Mouse (Mus musculus) retina, postnatal 7 days (tissue): ENCODE results near the gene Dsn1.

Experiments used
- DNase-seq: peaks from one replicate; pipeline ENCODE4 v3.0.0-alpha.2; 2012; ENCODE audit warnings: low read depth, low spot score

Gene Dsn1

DNA sequence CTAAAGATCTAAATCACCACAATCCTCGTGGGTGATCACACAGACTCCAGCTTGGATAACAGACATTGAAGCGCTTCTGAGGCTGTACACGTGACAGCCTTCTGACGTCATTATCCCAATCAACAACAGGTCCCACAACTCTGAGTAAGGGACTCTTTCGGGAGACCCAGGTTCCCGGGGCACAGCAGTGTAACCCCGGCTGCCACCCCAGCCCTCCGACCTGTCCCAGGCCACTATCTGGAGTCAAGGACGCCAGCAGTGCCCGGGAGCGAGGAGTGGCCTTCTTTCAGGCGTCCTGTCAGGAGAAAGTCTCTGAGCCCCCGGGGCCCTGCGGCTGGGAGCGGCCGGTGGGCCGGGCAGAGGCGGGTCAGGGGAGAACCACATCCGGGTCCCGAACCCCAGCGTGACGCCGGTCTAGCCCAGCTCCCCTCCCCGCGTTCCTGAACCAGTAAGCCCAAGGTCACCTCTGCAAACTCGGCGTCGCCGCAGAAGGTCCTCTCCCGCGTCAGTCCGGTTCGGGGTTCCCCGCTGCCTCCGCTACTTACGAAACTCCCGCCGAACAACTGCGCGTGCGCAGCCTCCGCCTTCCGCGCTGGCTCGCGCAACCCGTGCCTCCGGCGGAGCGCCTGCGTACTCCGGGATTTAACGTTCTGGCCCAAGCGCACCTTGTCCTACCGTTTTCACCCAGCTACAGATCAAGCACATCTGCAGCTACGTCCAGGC, at the start of gene Dsn1:
TSS of gene Dsn1 (minus strand) at position 644 of the 723 bp plus-strand sequence.
- DNase-seq, result peak; percentile 76

DNA sequence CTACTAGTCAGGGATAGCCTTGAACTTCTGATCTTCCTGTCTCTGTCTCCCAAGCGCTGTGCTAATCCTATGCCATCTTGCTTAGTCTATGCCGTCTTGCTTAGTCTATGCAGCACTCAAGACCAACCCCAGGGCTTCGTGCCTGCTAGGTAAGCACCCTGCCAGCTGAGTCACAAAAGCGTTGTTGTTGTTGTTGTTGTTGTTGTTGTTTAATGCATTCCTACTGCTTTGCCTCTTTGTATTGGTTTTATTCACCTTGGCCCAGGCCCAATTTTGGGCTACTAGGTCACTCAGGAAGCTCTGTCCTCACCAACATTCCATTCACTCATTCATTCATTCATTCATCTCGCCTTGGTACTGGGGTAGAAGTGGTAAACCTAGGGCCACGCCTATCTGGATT, 48.8 kb upstream of the Dsn1 start:
- no peak for DNase-seq

DNA sequence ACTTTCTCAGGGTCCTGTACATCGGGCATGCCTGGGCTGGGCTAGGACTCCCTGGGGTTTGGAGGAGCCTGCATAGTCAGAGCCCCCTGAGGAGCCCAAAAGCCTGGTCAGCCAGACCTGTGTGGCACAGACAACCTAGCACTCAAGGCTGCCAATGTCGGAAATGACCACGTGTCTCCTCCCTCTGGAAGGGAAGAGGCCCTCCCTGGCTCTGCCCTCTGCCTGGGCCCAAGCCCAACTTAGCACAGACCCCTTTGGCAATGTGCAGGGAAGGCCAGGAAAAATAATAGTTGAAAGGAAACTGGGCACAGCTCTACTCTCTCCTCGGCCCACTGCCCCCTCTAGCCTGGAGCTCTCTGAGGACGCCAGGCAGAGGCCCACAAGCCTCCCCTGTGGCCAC, 47.9 kb upstream of the Dsn1 start:
- DNase-seq, result no peak

DNA sequence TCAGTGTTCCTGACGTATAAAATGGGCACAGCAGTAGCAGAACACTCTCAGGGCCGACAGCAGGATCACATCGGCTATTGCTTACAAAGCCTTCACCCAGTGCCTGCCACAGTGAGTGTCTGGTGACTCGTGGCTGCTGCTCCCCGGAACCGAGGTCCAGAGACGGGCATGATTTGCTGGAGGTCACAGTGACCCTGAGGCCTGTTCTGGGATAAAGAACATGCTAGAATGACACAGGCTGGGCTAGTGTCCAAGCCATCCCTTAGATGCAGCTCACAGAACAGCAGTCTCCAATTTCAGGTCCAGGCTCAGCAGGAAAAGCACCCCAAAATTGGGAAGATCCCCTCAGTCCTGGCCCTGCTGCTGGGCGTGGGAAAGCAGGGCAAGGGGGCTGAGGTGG, 47.3 kb upstream of the Dsn1 start:
- no peak for DNase-seq

DNA sequence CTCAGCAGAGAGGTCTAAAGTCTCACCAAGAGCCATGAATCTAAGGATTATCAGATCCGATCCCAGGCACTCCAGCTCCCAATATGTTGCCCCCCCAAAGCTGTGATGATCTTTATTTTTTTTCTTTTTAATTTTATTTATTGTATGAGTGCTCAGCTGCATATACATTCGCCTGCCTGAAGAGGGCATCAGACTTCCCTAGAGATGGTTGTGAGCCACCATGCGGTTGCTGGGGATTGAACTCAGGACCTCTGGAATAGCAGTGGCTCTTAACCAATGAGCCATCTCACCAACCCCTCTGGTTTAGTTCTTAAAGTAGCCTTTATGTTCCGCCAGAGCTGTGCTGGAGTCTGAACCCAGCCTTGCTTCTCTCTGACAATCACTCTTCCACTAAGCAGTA, 46.8 kb upstream of the Dsn1 start:
- DNase-seq, result no peak

DNA sequence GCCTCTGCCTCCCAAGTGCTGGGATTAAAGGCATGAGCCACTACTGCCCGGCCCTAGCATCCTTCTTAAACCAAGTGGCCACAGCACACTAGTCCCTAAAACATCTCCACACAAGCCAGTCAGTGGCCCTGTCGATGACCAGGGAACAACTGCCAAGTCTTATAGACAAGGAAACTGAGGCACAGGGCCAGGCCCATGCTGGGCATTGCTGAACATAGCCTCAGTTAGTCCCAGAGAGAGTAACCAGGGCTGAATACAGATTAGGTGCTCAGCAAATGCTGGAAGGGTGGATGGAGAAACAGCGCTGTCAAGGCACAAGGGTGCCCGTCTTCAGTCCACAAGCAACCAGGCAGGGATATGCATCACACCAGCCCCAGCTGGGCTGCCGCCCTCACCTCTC, 46.2 kb upstream of the Dsn1 start:
- DNase-seq, result no peak

DNA sequence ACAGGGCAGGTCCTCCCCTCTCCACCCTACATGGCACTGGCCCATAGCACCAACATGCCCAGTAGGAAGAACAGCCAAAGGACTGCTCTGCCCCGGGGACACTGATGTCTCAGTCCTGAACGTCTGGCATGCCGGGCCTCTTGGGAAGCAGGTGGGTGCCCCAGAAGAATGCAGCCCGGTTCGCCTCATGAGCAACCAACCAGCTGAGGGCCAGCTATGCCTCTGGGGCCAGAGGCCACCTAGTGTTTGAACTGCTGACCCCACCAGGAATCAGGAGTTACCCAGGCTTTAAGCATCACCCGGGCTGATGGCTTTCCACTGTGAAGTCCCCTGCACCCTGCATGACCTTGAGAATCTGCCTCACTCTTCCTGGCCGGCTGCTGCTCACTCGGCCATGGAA, 45.5 kb upstream of the Dsn1 start:
- DNase-seq, result no peak

DNA sequence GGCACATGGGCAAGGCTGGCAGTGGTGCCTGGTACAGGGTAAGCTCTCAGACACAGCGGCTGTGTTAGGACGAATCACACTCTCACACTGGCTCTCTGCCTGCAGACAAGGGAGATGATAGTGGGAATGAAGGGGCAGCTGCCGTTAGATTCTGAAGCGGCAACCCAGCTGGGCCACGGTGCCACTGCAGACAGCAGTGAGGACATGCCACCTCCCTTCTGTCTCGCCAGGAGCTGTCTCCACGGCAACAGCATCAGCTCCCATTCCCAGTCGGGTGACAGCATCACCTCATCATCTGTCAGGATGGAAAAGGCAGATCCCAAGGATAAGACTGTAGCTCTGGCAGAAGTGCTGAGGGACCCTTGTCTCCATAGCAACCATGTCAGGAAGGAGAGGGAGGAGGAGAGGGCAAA, 42.9 kb upstream of the Dsn1 start:
- DNase-seq, result peak; percentile 40

DNA sequence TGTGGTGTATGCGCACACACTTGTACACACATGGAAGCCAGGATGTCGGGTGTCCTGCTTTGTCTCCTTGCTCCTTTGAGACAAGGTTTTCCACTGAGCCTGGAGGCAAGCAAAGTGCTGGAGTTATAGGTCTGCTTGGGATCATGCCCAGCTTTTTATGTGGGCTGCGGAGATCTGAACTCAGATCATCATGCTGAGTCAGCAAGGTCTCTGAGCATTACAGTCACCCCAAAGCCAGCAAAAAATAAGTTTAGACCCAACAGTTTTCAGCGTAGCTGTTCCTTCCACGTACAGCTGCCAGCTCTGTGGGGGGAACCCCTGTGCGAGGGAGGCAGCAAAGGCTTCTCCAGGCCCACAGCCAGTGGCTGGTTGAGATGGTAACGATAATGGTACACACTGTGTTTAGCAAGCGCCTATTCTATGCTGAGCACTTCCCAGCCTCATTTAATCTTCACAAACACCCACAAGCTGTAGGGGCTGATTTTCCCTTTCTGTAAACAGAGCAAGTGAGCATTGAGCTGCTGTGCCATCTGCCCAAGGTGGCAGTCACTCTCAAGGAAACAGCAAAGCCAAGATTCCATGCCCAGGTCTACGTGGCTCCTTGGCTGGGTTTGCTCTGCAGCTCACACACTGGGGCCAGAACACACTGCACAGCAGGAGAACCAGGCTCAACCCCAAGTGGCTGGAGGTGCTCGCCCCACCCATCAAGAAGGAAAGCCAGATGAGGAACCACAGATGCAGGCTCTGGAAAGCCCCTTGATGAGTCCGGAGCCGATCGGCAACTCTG, 41.6 kb upstream of the Dsn1 start:
- no peak for DNase-seq

DNA sequence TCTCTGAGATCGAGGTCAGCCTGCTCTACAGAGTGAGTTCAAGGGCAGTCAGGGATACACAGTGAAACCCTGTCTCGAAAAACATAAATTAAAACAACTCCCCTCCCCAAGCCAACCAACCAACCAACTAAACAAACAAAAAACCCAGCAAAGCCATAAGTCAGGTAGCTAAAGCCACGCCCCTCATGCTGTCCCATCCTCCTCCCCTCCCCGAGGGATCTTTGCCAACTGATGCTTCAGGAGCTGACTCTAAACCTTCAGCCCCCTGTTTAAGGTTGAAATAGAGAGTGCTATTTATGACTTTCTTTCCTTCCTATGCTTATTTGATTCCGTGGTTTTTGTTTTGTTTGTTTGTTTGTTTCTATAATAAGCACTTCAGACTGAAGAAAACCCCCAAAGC, 40.0 kb upstream of the Dsn1 start:
- DNase-seq, result no peak

DNA sequence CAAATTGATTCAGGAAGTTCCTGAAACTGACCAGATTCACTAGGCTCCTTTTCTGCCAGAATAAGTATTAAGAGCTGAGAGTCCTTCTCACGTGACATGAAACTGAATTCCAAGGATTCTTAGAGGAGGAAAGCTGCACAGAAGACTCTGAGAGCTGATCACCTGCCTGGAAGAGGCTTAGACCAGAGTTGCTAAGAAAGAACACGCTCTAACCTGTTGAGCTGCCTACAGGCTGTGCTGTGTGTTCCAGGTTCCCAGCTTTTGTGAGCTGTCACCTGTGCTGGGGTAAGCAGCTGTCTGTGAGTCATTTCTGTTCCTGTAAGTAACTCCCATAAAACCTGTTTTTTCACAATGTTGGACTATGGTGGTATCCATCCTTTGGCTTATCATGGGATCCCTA, 39.0 kb upstream of the Dsn1 start:
- no peak for DNase-seq

DNA sequence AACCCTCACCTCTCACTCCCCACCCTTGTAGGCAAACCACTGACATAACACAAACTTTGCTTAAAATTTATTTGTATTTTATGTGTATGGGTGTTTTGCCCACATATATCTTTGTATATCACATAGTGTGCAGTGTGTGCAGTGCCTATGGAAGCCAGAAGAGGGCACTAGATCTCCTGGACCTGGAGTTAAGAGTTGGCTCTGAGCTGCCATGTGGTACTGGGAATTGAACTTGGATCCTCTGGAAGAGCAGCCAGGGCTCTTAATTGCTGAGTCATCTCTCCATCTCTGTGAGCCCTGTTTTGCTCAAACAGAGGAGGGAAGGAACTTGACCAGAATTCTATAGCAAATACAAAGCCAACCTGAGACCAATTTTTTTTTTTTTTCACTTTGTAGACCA, 37.0 kb upstream of the Dsn1 start:
- DNase-seq, result peak; percentile 28

DNA sequence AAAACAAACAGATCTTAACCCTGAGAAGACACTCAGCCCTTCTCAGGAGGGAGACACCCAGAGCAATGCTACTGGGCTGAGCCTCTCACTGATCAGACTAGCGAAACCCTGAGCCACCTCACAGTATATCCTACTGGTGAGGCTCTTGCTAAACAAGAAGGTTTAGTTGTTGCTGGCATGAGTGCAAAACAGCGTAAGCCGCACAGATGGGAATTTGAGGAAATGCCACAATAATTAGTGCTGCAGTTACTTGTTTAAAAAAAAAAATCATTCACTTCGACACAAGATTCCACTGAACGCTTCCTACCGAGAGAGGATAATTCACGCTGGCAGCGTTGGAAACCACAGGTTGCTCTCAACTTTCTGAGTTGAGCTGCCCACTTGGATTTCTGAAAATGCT, 36.6 kb upstream of the Dsn1 start:
- DNase-seq, result no peak

DNA sequence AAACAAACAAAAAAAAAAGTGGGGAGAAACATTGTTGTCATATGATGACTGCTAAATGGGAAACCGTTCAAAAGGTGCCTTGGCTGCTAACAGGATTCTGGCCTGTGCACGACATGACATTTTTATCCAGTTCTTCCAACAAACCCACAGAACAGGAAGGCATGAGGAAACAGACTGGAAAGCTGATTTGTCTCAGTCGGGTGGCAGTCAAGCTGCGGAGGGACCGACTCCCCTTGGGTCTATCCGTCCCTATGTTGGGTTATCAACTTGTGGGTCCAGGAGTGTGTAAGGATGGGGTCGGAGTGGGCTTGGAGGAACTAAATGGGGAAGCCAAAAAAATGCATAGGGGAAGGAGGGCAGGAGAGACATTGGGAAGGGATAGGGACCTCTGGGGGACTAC, 34.5 kb upstream of the Dsn1 start:
- DNase-seq, result no peak

DNA sequence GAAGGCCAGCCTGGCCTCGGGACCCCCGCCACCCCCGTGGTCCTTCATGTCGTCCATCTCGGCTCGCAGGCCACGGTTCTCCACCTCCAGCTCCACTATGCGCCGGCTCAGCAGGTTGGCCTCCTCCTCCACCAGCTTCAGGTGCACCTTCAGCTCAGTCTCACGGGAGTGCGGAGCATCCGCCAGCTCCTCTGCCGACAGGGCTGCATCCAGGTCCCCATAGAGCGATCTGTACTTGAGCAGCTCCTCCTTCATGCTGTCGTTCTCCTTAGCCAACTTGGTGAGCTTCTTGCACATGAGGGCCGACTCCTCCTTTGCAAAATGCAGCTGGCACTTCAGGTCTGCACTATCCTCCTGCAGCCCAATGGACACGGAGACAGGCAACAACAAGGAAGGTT, 33.7 kb upstream of the Dsn1 start:
- no peak for DNase-seq

DNA sequence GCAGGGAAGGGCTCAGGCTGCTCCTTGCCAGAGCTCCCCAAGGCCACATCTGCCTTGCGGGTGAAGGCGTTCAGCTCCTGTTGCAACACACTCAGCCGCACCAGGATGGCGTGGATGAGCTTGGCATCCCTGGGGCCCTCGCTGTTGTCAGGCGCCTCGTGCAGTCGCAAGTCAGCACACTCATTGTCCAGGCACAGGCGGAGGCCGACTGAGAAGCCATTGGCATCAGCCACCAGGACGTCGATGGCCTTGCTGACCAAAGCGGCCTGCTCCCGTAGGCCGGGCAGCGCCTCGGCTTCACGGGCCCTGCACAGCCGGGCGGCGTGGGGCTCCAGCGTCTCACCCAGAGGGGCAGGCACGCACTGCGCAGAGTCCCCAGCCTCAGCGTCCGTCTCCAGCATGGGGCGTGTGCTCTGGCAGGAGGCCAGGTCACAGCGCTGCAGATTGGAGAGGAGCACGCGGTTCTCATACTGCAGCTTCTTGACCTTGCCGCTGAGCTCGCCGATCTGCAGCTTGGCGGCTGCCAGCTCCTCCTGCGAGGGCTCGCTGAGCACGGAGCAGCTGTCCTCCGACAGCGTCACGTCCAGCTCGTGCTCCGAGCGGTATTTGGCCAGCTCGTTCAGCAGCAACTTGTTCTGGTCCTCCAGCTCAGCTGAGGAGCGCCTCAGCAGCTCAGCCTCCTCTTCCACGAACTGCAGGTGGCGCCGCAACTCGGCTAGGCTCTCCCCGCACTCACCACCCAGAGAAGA, 33.1 kb upstream of the Dsn1 start:
- no peak for DNase-seq

DNA sequence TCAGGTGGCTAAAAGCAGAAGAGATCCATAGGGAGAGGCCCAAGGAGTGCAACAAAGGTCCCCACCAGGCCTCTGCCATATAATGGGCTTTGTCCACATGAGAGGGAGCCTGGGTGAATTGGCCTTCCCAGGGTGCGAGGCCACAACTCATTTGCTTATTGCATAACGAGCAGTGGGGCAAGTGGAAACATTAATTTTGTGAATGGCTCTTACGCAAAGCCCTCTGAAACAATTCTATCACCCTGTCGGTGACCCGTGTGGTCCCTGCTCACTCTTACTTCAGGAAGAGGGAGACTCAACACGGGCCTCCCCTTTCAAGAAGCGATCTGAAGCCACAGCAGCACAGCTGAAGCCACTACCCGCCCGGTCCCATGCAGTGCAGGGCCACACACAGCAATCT, 30.3 kb upstream of the Dsn1 start:
- no peak for DNase-seq

DNA sequence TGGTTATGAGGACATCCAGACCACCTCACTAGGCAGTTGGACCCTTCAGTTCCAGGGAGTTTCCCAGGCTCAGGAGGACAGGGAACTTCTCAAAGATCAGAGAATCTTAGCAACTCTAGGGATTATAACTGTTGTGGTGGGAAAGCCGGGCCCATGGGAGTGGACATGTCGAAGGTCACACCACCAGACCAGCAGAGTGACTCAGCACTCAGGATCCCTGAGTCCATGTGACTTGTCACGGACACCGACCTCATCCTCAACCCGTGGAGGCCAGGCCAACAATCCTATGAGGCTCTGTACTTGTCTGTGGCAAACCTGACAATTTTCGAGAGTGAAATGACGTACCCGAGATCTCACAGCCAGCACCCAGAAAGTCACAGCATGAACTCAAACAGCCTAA, 29.4 kb upstream of the Dsn1 start:
- no peak for DNase-seq

DNA sequence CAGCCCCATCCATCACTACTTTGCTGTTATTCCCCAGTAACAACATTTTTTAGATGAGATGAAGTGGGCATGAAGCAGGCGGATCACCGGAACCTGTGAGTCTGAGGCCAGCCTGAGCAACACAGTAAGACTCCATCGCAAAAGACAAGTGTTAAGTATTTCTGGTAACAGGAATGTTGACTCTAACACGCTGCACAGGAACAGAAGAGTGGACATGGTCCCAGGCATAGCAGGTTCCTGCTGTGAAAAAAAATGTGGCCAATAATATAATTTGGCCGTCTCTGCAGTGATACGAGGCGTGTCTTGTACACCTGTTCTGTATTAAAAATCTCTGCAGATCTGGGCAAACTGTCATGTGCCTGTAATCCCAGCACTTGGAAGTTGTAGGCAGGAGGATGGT, 28.4 kb upstream of the Dsn1 start:
- DNase-seq, result no peak

DNA sequence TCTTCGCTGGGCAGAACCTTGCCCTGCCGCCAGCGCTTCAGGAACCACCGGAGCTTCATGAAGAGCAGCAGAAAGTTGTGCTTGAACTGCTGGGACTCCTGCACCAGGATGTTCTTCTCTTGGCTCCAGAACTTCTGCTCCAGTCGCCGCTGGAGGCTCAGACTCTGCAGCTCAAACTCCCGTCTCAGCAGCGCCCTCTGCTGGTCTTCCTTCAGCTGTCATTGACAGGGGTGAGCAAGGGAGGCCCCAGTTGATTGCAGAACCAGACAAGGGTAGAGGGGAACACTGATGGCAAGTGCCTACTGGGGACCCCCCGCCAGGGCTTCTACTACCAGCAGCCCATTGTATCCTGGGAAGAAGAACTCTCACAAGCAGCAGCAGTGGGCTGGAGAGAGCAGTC, 23.9 kb upstream of the Dsn1 start:
- DNase-seq, result peak; percentile 81

DNA sequence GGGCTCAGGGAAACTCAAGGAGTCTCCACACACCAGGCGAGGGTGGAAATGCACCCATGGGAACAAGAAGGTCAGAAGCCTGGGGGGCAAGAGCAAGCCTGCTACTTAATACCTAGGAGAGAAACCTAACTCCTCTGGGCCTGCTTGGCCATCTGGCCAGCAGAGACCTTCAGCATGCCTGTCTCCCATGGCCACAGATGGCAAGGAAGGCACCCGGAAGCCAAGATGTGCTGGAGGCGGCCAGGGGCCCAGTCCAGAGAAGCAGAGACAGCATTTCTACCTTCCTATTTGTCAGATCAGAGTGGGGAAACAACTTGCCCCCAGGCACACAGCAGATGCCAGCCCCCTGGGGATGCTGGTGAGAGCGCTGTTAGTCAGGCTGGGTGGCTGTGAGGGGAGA, 21.3 kb upstream of the Dsn1 start:
- no peak for DNase-seq

DNA sequence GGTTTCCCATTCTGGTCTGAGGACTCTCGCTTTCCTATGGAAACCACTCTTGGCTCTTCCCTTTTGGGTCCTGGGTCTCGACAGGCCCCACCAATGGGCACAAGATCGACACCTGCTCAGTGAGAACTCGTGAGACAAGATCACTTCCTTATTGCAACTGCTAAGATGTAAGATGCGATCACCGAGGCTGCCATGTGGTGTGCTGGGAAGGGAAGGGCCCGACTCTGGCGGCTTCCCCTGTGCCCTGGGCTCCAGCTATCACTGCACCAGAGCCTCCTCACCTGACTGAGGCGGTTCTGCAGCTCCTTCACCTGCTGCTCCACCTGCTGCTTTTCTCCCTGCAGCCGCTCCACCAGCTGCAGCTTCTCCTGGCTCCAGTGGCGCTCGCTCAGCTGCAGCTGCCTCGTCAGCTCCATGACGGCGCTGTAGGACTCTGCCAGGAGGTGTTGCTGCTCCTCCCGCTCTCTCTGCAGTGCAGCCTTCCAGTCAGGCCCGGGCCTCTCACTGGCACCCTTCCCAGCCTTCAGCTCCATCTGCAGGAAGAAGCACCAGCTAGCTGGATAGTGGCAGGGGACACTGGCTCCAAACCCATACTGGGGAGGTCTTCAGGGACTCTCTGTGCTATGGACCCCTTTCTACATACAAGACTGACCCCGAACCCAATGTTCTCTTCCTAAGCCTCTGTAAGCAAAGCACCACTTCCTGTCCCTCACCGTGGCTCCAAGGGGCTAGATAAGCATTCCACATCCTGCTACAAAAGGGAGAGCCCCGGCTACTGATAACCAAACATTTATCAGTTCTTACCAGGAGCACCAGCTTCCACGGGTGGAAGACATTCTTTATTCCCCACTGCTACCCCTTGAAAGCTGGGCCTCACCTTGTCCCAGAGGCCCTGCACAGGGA, 20.4 kb upstream of the Dsn1 start:
- DNase-seq, result no peak
